9 mouse cellular contexts compared by ENCODE assay signal in the genomic region with DNA sequence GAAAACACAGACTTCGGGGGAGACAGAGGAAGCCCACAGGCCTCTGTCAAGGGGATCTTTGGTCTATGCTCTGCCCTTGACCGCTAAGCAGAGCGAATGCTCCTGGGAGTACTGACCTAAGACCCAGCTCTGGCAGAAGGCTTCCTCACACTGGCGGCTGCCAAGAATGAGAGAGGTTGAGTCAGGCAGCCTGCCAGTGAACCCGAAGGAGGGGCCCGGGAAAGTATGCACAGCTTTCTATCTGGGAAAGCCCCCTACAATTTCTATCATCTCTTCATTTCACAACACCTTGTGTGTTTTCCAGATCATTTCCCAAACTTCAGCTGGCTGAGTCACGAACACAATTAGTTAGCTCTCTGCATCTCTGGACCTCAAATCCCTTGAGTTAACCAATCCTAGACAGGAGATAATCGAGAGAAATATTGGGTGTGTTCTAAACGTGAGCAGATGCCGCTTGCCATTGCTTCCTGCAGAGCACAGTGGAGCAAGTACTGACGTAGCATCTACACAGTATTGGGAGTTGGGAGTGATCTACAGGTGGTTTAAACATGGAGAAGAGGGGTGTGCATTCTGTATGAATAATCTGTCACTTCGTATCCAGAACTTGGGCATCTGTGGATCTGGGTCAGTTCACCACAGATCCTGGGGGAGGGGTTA. TPM values are rescaled to one million over a fixed set of nuclear protein-coding genes. Genes with fewer than 3 reads are reported as not detected.
A peak's percentile ranks its signal among the peaks of the same experiment; 100 is the strongest.
DNase-seq lines count a peak whose midpoint lies in the region; ATAC-seq lines count a peak whose summit lies in the region.
"Had no signal": no experiment of that assay in that cellular context is flagged by ENCODE, and none has a peak within 500 bp of the region (broad histone marks: within the 10 kb centered on the region; RNA-seq: fewer than 3 reads in every experiment).

No protein-coding gene starts in this region.

- peak; percentile 49; the same call in 1 of the 2 replicates for ATAC-seq in heart, embryonic 11.5 days (replicated peaks; ENCODE audit: insufficient number of reproducible peaks, low FRiP score, low TSS enrichment)
- no peak for ATAC-seq in stomach, embryonic 15.5 days (ENCODE audit: insufficient read depth, low FRiP score, low read depth)
- no peak for ATAC-seq in forebrain, embryonic 15.5 days (replicated peaks)
- no peak for ATAC-seq in cerebellum, adult (ENCODE audit: insufficient number of reproducible peaks, low FRiP score, low TSS enrichment)

- no peaks in the 10 kb centered on the region for H3K27me3 ChIP-seq in heart, embryonic 11.5 days (ENCODE audit: control insufficient read depth, insufficient read depth, low read length)
- H3K27me3 ChIP-seq in stomach, embryonic 15.5 days (replicated peaks) = 0 out of 2 replicates have a peak, but pooled peaks cover 2% of the 10 kb centered on the region
- no peaks in the 10 kb centered on the region for H3K27me3 ChIP-seq in forebrain, embryonic 15.5 days

- no peaks in the 10 kb centered on the region for H3K9me3 ChIP-seq in heart, embryonic 11.5 days (replicated peaks; ENCODE audit: control insufficient read depth, low read length)
- no peaks in the 10 kb centered on the region for H3K9me3 ChIP-seq in stomach, embryonic 15.5 days
- no peaks in the 10 kb centered on the region for H3K9me3 ChIP-seq in forebrain, embryonic 15.5 days

- H3K4me2 ChIP-seq in heart, embryonic 11.5 days = peak overlapping the region; percentile 18; the same call in 1 of the 2 replicates
- 0 out of 2 replicates have a peak overlapping the region, but pooled peaks have one; percentile 2 for H3K4me2 ChIP-seq in stomach, embryonic 15.5 days
- H3K4me2 ChIP-seq in forebrain, embryonic 15.5 days (replicated peaks) = no peak overlapping the region

- DNase-seq in 3134 (ENCODE audit: extremely low read depth, insufficient read length, low spot score) = peak; percentile 50
- peak; percentile 65 for DNase-seq in adrenal gland, adult 8-10 months
- DNase-seq in kidney, postnatal 4 days = peak; percentile 76 to 81
- no peak for DNase-seq in spleen, adult 12 weeks (ENCODE audit: low spot score)

- no peak overlapping the region for H3K9ac ChIP-seq in heart, embryonic 11.5 days (ENCODE audit: low read depth, low read length)
- H3K9ac ChIP-seq in stomach, embryonic 15.5 days = no peak overlapping the region
- no peak overlapping the region for H3K9ac ChIP-seq in forebrain, embryonic 15.5 days (replicated peaks)

- H3K27ac ChIP-seq in heart, embryonic 11.5 days (ENCODE audit: low read depth, low read length) = peak overlapping the region; percentile 77
- H3K27ac ChIP-seq in stomach, embryonic 15.5 days = peak overlapping the region; percentile 69
- no peak overlapping the region for H3K27ac ChIP-seq in forebrain, embryonic 15.5 days (replicated peaks)

- no peak overlapping the region for H3K4me3 ChIP-seq in heart, embryonic 11.5 days (ENCODE audit: low read depth, low read length)
- no peak overlapping the region for H3K4me3 ChIP-seq in stomach, embryonic 15.5 days (replicated peaks)
- no peak overlapping the region for H3K4me3 ChIP-seq in forebrain, embryonic 15.5 days

- no peaks in the 10 kb centered on the region for H3K36me3 ChIP-seq in heart, embryonic 11.5 days (ENCODE audit: control insufficient read depth, insufficient read depth, low read length)
- no peaks in the 10 kb centered on the region for H3K36me3 ChIP-seq in stomach, embryonic 15.5 days
- no peaks in the 10 kb centered on the region for H3K36me3 ChIP-seq in forebrain, embryonic 15.5 days

- peaks cover 12% of the 10 kb centered on the region; the same call in 1 of the 2 replicates for H3K4me1 ChIP-seq in heart, embryonic 11.5 days (ENCODE audit: control insufficient read depth, insufficient read depth, low read length)
- H3K4me1 ChIP-seq in stomach, embryonic 15.5 days = peaks cover 12% of the 10 kb centered on the region
- no peaks in the 10 kb centered on the region for H3K4me1 ChIP-seq in forebrain, embryonic 15.5 days

- WGBS in heart, embryonic 11.5 days (ENCODE audit: insufficient replicate concordance) = 56% methylated on average over 12 of the region's 12 CpGs
- 54% methylated on average over 12 of the region's 12 CpGs for WGBS in stomach, embryonic 15.5 days
- 60% methylated on average over 12 of the region's 12 CpGs for WGBS in forebrain, embryonic 15.5 days

RNA-seq across cellular contexts. Expression of gene Ifnar2, which starts 9.8 kb away (rescaled TPM):
- total RNA-seq in adrenal gland, adult 8-10 months (2022) = 100 to 1,000 TPM in 1 of 4 experiments, 10 to 100 TPM in 3; 83.7 to 103 (median 95.8) TPM
- polyA plus RNA-seq in heart, embryonic 11.5 days (2014; fragmentation: Nextera tagmentation; extraction: Ambion mirVana) = 53.9 and 55.6 TPM in 2 replicates
- 49.4 and 60.4 TPM in 2 replicates for polyA plus RNA-seq in stomach, embryonic 15.5 days (2015; fragmentation: Nextera tagmentation; extraction: Ambion mirVana)
- polyA plus RNA-seq in forebrain, embryonic 15.5 days (2015; fragmentation: Nextera tagmentation; extraction: Ambion mirVana) = 41.6 and 42.3 TPM in 2 replicates

RNA-seq across cellular contexts. Expression of gene Gm21970, which starts 28.8 kb away (rescaled TPM):
- under 1 TPM in 1 of 4 experiments, not detected in 3; 0.54 TPM for total RNA-seq in adrenal gland, adult 8-10 months (2022)
- polyA plus RNA-seq in heart, embryonic 11.5 days (2014; fragmentation: Nextera tagmentation; extraction: Ambion mirVana) = not detected in 2 replicates
- polyA plus RNA-seq in stomach, embryonic 15.5 days (2015; fragmentation: Nextera tagmentation; extraction: Ambion mirVana) = not detected in 2 replicates
- polyA plus RNA-seq in forebrain, embryonic 15.5 days (2015; fragmentation: Nextera tagmentation; extraction: Ambion mirVana) = not detected in 2 replicates
- polyA plus RNA-seq: limb, embryonic 11.5 days had no signal

RNA-seq across cellular contexts. Expression of gene Il10rb, which starts 43.2 kb away (rescaled TPM):
- 100 to 1,000 TPM; 281 to 305 (median 301) TPM for total RNA-seq in adrenal gland, adult 8-10 months (2022)
- polyA plus RNA-seq in heart, embryonic 11.5 days (2014; fragmentation: Nextera tagmentation; extraction: Ambion mirVana) = 38.6 and 46.9 TPM in 2 replicates
- 45.5 and 53.4 TPM in 2 replicates for polyA plus RNA-seq in stomach, embryonic 15.5 days (2015; fragmentation: Nextera tagmentation; extraction: Ambion mirVana)
- polyA plus RNA-seq in forebrain, embryonic 15.5 days (2015; fragmentation: Nextera tagmentation; extraction: Ambion mirVana) = 7.7 and 9.6 TPM in 2 replicates
